Mouse (Mus musculus): ENCODE results near the gene 1700042G07Rik. TPM values are rescaled to one million over a fixed set of nuclear protein-coding genes. Genes with fewer than 3 reads are reported as not detected.

The 1700042G07Rik gene
- polyA plus RNA-seq, 1 experiment from 2014 or later, result not detected

- 65% methylated on average over 1 of the region's 1 CpGs for WGBS
- H3K4me1 ChIP-seq (replicated peaks; ENCODE audit: control insufficient read depth, insufficient read depth, low read length), result peaks cover 11% of the 10 kb centered on the region
- H3K9ac ChIP-seq (ENCODE audit: low read length), result no peak overlapping the region
- no peaks in the 10 kb centered on the region for H3K9me3 ChIP-seq (ENCODE audit: control insufficient read depth, low read length)
- H3K27ac ChIP-seq (ENCODE audit: low read length), result no peak overlapping the region
- no peak overlapping the region for H3K4me2 ChIP-seq (ENCODE audit: low read depth, low read length)
- no peak overlapping the region for H3K4me3 ChIP-seq (ENCODE audit: low read length)
- no peaks in the 10 kb centered on the region for H3K27me3 ChIP-seq (ENCODE audit: control insufficient read depth, insufficient read depth, low read depth, low read length)
- ATAC-seq (ENCODE audit: low read depth), result no peak
- H3K36me3 ChIP-seq (ENCODE audit: control insufficient read depth, insufficient read depth, low read length), result no peaks in the 10 kb centered on the region
These were observed 31.4 kb upstream of the 1700042G07Rik start for GRCm38 (mm10) chr4:116141736-116142135.

DNA sequence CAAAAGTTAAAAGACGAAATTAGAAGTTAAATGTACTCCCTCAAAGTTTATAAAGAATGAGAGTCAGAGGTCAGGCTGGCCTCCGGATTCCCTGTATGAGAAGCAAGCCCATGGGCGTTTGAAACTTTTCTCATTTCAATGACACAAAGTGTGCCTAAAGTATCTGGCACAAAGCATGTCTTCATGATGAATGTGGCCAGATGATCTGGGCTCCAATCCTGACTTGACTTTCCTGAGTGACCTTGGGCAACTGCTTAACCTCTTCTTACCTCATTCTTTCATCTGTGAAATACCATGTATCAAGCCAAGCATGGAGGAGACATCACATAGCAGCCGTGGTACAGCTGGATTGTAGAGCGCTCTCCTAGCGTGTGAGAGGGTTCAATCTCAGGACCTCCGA lies 30.9 kb upstream of the 1700042G07Rik start:
- H3K4me1 ChIP-seq (replicated peaks; ENCODE audit: control insufficient read depth, insufficient read depth, low read length), result peaks cover 11% of the 10 kb centered on the region
- ATAC-seq (ENCODE audit: low read depth), result no peak
- no peak overlapping the region for H3K27ac ChIP-seq (ENCODE audit: low read length)
- no peaks in the 10 kb centered on the region for H3K27me3 ChIP-seq (ENCODE audit: control insufficient read depth, insufficient read depth, low read depth, low read length)
- no peak overlapping the region for H3K4me2 ChIP-seq (ENCODE audit: low read depth, low read length)
- no peaks in the 10 kb centered on the region for H3K9me3 ChIP-seq (ENCODE audit: control insufficient read depth, low read length)
- no peak overlapping the region for H3K9ac ChIP-seq (ENCODE audit: low read length)
- 69% methylated on average over 7 of the region's 7 CpGs for WGBS
- no peak overlapping the region for H3K4me3 ChIP-seq (ENCODE audit: low read length)
- H3K36me3 ChIP-seq (ENCODE audit: control insufficient read depth, insufficient read depth, low read length), result no peaks in the 10 kb centered on the region

DNA sequence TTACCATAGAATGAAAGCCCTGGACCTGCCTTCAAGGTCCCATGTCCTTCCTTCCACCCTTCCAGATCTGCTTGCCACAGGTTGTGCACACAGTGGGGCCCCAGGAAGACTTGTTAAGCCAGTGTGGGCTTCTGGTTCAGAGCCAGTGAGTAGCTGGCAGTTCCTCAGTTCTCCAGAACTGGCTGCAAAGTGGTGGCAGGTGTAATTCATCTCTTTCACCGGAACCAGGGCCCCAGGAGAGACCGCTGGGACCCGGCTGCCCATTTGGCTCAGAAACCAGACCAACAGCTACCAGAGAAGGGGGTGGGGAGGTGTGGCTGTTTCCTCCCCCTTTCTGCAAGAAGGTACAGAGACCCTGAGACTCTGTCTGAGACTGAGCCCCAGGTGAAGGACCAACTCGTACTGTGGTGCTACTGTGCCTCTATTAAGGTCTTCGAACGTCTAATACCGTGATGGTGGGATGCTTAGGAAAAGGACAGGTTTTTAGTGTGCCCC lies 29.8 kb upstream of the 1700042G07Rik start:
- H3K9me3 ChIP-seq (ENCODE audit: control insufficient read depth, low read length), result no peaks in the 10 kb centered on the region
- WGBS, result 4% methylated on average over 7 of the region's 7 CpGs
- no peak overlapping the region for H3K27ac ChIP-seq (ENCODE audit: low read length)
- peak overlapping the region; percentile 79 for H3K4me3 ChIP-seq (ENCODE audit: low read length)
- ATAC-seq (ENCODE audit: low read depth), result no peak
- H3K4me2 ChIP-seq (ENCODE audit: low read depth, low read length), result peak overlapping the region; percentile 96
- H3K4me1 ChIP-seq (replicated peaks; ENCODE audit: control insufficient read depth, insufficient read depth, low read length), result peaks cover 11% of the 10 kb centered on the region
- no peaks in the 10 kb centered on the region for H3K36me3 ChIP-seq (ENCODE audit: control insufficient read depth, insufficient read depth, low read length)
- no peaks in the 10 kb centered on the region for H3K27me3 ChIP-seq (ENCODE audit: control insufficient read depth, insufficient read depth, low read depth, low read length)
- H3K9ac ChIP-seq (ENCODE audit: low read length), result peak overlapping the region; percentile 88

DNA sequence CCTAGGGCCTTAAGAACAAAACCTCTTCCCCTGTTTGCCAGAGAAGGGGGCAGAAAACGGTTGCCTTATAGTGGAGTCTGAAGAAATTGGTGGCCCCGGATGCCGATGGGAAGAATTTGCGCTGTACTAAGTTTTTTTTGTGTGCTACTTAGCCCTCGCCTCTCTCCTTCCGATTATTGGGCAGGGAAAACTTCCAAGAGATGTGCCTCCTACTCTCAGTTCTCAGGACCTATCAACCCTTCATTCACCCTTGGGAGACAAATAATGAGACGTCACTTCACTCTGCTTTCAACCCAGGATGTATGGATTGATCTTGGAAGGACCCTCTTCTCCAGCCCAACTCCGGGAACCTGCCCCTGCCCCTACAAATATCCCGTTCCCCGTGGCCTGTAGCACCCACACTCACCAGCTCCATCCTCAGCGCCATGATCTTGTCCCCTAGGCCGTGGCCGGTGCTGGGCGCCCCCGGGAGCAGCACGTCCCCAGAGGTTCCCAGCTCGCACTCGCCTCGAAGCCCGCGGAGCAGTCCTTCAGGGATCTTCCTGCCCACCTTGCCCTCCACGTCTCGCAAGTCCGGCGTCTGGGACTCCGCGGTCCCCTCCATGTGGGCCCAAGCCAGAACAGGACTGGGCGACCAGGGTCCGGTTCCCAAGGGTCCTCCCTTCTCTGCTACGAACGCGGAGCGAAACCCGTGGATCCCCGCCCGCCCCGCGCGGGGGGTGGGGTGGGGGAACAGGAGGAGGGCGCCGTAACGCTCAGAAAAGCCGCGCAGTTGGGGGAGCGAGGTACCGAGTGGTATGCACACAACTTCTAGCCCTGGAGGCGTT lies 29.1 kb upstream of the 1700042G07Rik start:
- under 1% methylated on average over 47 of the region's 47 CpGs for WGBS
- Histone ChIP-seq H3K9me3 (ENCODE audit: control insufficient read depth, low read length) (no peaks in the 10 kb centered on the region), H3K27me3 (ENCODE audit: control insufficient read depth, insufficient read depth, low read depth, low read length) (no peaks in the 10 kb centered on the region), H3K4me2 (ENCODE audit: low read depth, low read length) (peak overlapping the region; percentile 96), H3K4me1 (replicated peaks; ENCODE audit: control insufficient read depth, insufficient read depth, low read length) (peaks cover 11% of the 10 kb centered on the region), H3K9ac (ENCODE audit: low read length) (peak overlapping the region; percentile 88), H3K27ac (ENCODE audit: low read length) (peak overlapping the region; percentile 12; the same call in 1 of the 2 replicates), H3K36me3 (ENCODE audit: control insufficient read depth, insufficient read depth, low read length) (no peaks in the 10 kb centered on the region), H3K4me3 (ENCODE audit: low read length) (peak overlapping the region; percentile 79)
- ATAC-seq (ENCODE audit: low read depth), result peak; percentile 83

- ATAC-seq (ENCODE audit: low read depth), result no peak
- Histone ChIP-seq H3K36me3 (ENCODE audit: control insufficient read depth, insufficient read depth, low read length) (peaks cover 17% of the 10 kb centered on the region), H3K9me3 (ENCODE audit: control insufficient read depth, low read length) (no peaks in the 10 kb centered on the region), H3K4me1 (replicated peaks; ENCODE audit: control insufficient read depth, insufficient read depth, low read length) (peaks cover 15% of the 10 kb centered on the region), H3K4me3 (ENCODE audit: low read length) (peak overlapping the region; percentile 83), H3K9ac (ENCODE audit: low read length) (peak overlapping the region; percentile 97), H3K4me2 (ENCODE audit: low read depth, low read length) (peak overlapping the region; percentile 67), H3K27ac (ENCODE audit: low read length) (peak overlapping the region; percentile 92), H3K27me3 (ENCODE audit: control insufficient read depth, insufficient read depth, low read depth, low read length) (no peaks in the 10 kb centered on the region)
- 19% methylated on average over 6 of the region's 6 CpGs for WGBS
These were observed 23.4 kb upstream of the 1700042G07Rik start for GRCm38 (mm10) chr4:116149812-116150155.

GRCm38 (mm10) chr4:116150156-116150861 lies 22.9 kb upstream of the 1700042G07Rik start:
- Histone ChIP-seq H3K4me3 (ENCODE audit: low read length) (peak overlapping the region; percentile 83), H3K27ac (ENCODE audit: low read length) (peak overlapping the region; percentile 92), H3K4me2 (ENCODE audit: low read depth, low read length) (peak overlapping the region; percentile 67), H3K9ac (ENCODE audit: low read length) (peak overlapping the region; percentile 97), H3K36me3 (ENCODE audit: control insufficient read depth, insufficient read depth, low read length) (peaks cover 22% of the 10 kb centered on the region), H3K4me1 (replicated peaks; ENCODE audit: control insufficient read depth, insufficient read depth, low read length) (peaks cover 12% of the 10 kb centered on the region), H3K9me3 (ENCODE audit: control insufficient read depth, low read length) (no peaks in the 10 kb centered on the region), H3K27me3 (ENCODE audit: control insufficient read depth, insufficient read depth, low read depth, low read length) (no peaks in the 10 kb centered on the region)
- ATAC-seq (ENCODE audit: low read depth), result peak; percentile 96
- WGBS, result under 1% methylated on average over 58 of the region's 73 CpGs

DNA sequence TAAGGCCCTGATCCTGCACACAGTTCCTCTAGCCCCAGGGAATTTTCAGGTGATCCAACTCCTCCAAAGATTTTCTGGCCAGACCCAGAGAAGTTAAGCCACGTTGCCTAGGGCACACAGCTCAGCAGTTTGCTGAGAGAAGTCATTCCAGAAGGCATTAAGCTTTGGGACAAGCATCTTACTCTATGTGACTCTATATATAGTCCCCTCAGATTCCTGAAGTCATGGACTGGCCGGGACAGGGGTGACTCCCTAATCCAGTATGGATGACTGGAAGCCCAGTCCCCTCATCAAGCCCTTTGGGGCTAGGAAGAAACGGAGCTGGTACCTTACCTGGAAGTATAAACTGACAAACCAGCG lies 22.3 kb upstream of the 1700042G07Rik start:
- Histone ChIP-seq H3K4me1 (replicated peaks; ENCODE audit: control insufficient read depth, insufficient read depth, low read length) (peaks cover 12% of the 10 kb centered on the region), H3K27ac (ENCODE audit: low read length) (peak overlapping the region; percentile 92), H3K4me3 (ENCODE audit: low read length) (peak overlapping the region; percentile 83), H3K9ac (ENCODE audit: low read length) (peak overlapping the region; percentile 97), H3K36me3 (ENCODE audit: control insufficient read depth, insufficient read depth, low read length) (peaks cover 27% of the 10 kb centered on the region), H3K27me3 (ENCODE audit: control insufficient read depth, insufficient read depth, low read depth, low read length) (no peaks in the 10 kb centered on the region), H3K4me2 (ENCODE audit: low read depth, low read length) (peak overlapping the region; percentile 67), H3K9me3 (ENCODE audit: control insufficient read depth, low read length) (no peaks in the 10 kb centered on the region)
- no peak; the same call in 1 of the 2 replicates for ATAC-seq (ENCODE audit: low read depth)
- 17% methylated on average over 4 of the region's 4 CpGs for WGBS

GRCm38 (mm10) chr4:116151238-116151637 lies 21.9 kb upstream of the 1700042G07Rik start, which contains the start of gene Lurap1:
TSS of gene Lurap1 (minus strand) at chr4:116151338.
- H3K9me3 ChIP-seq (ENCODE audit: control insufficient read depth, low read length), result no peaks in the 10 kb centered on the region

DNA sequence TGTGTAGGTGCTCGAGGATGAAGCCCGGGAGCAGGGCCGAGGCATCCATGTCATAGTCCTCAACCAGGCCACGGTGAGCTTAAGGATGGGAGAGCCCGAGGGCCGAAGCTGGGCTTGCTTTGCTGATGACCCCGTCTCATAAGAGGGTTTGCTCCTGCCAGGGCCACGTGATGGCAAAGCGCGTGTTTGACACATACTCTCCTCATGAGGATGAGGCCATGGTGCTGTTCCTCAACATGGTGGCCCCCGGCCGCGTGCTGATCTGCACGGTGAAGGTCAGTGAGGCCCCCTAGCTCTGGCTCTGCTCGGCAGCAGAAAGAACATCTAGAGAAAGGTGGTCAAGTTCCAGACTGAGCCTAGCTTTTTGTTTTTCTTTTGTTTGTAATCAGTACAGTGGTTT lies 20.5 kb upstream of the 1700042G07Rik start:
- H3K27me3 ChIP-seq (ENCODE audit: control insufficient read depth, insufficient read depth, low read depth, low read length), result no peaks in the 10 kb centered on the region
- H3K4me1 ChIP-seq (replicated peaks; ENCODE audit: control insufficient read depth, insufficient read depth, low read length), result peaks cover 12% of the 10 kb centered on the region
- WGBS, result 94% methylated on average over 15 of the region's 15 CpGs

More at GRCm38 (mm10) chr4:116151238-116151637, 21.9 kb upstream of the 1700042G07Rik start, which contains the start of gene Lurap1:
- no peaks in the 10 kb centered on the region for H3K27me3 ChIP-seq (ENCODE audit: control insufficient read depth, insufficient read depth, low read depth, low read length)
- H3K36me3 ChIP-seq (ENCODE audit: control insufficient read depth, insufficient read depth, low read length), result peaks cover 30% of the 10 kb centered on the region
- peak within 1 kb of the TSS; percentile 97 for H3K9ac ChIP-seq (ENCODE audit: low read length)
- peak within 1 kb of the TSS; percentile 83 for H3K4me3 ChIP-seq (ENCODE audit: low read length)
- peaks cover 12% of the 10 kb centered on the region for H3K4me1 ChIP-seq (replicated peaks; ENCODE audit: control insufficient read depth, insufficient read depth, low read length)
- 61% methylated on average over 6 of the region's 6 CpGs for WGBS
- peak within 1 kb of the TSS; percentile 67 for H3K4me2 ChIP-seq (ENCODE audit: low read depth, low read length)
- H3K27ac ChIP-seq (ENCODE audit: low read length), result peak within 1 kb of the TSS; percentile 92
- ATAC-seq (ENCODE audit: low read depth), result no peak

More for the DNA sequence above, 20.5 kb upstream of the 1700042G07Rik start:
- Histone ChIP-seq H3K27ac (ENCODE audit: low read length) (no peak overlapping the region), H3K9me3 (ENCODE audit: control insufficient read depth, low read length) (no peaks in the 10 kb centered on the region), H3K4me2 (ENCODE audit: low read depth, low read length) (no peak overlapping the region), H3K4me3 (ENCODE audit: low read length) (no peak overlapping the region), H3K9ac (ENCODE audit: low read length) (no peak overlapping the region), H3K36me3 (ENCODE audit: control insufficient read depth, insufficient read depth, low read length) (peaks cover 40% of the 10 kb centered on the region)
- no peak for ATAC-seq (ENCODE audit: low read depth)
